Mouse (Mus musculus) liver, postnatal 0 days (tissue): ENCODE measurements around the gene Cog5.

Experiments
- CTCF ChIP-seq: sonication (generic); IDR thresholded peaks from 2 replicates; pipeline ENCODE4 v1.5.1; 2016; ENCODE audit warnings: antibody characterized with exemption, low read depth
- EP300 ChIP-seq: IDR thresholded peaks from 2 replicates; pipeline ENCODE4 v1.6.1; 2016; ENCODE audit warnings: antibody characterized with exemption, low read depth, mild to moderate bottlenecking

GRCm38 (mm10) chr12:31712727-31713126, 58.1 kb downstream of the Cog5 start:
- TF ChIP-seq CTCF (no peak), EP300 (no peak)
